Mouse (Mus musculus): ENCODE data around the gene Gclc.

DNA sequence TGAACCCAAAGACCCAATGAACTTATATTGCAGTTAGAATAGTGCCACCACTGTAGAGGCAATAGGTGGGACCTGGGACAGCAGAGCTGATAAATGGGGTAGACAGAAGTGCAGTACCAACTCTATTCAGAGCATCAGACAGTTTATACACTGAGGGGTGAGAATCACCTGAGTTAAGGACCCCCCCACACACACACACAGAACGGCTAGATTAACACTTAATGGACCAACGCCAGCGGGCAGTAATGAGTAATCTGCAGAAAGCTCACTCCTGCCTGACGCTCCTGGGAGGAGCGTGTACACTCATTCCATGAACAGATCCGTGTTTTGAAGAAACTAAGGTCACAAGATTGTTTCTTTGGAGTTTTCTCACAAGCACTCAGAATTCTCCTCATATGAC, 5.4 kb downstream of the Gclc start:
- no peak for TF ChIP-seq CHD2 (IDR thresholded peaks at IDR 0.05; ENCODE audit: low read depth, low read length)
- TF ChIP-seq HCFC1 (IDR thresholded peaks at IDR 0.05; ENCODE audit: borderline replicate concordance, insufficient read depth, low read length) = no peak
- no peak for TF ChIP-seq ZNF384 (IDR thresholded peaks at IDR 0.05; ENCODE audit: low read depth, low read length)
- TF ChIP-seq MAFK (IDR thresholded peaks at IDR 0.05; ENCODE audit: insufficient read depth, low read depth, low read length) = no peak
- TF ChIP-seq ZC3H11A (IDR thresholded peaks at IDR 0.05; ENCODE audit: borderline replicate concordance, low read depth, low read length) = no peak
